Mouse (Mus musculus): Measurements from ENCODE around the gene Iffo1.

- no peak for TF ChIP-seq POLR2A (IDR thresholded peaks at IDR 0.05; ENCODE audit: insufficient read depth, low read depth, low read length)
- no peak for TF ChIP-seq EP300 (IDR thresholded peaks at IDR 0.05; ENCODE audit: insufficient read depth, low read depth, low read length)
- no peak for TF ChIP-seq CTCF (IDR thresholded peaks at IDR 0.05)
Measured at GRCm38 (mm10) chr6:125109371-125109770, 35.7 kb upstream of the Iffo1 start.

All from heart, adult 2 months (tissue).